Mouse (Mus musculus) heart, embryonic 13.5 days (tissue): ENCODE data around the gene Samd4b. TPM values are rescaled to one million over a fixed set of nuclear protein-coding genes. Genes with fewer than 3 reads are reported as not detected.

ENCODE experiments used
- ATAC-seq: fragments of 200-750 bp; cut with Nextera tagmentation; 2 replicates; pipeline ENCODE4 v1.8.0; 2017; ENCODE audit warnings: moderate TSS enrichment; ENCODE audit not compliant: insufficient number of reproducible peaks, low FRiP score, low TSS enrichment; ENCODE audit errors: extremely low read depth
- H3K27ac ChIP-seq: fragments of 300-500 bp; sonication (generic); replicated peaks from 2 replicates; pipeline ENCODE4 v1.5.1; 2015; ENCODE audit warnings: moderate library complexity, mild to moderate bottlenecking, inconsistent platforms
- H3K27me3 ChIP-seq: fragments of 300-500 bp; sonication (generic); replicated peaks from 2 replicates; pipeline ENCODE4 v1.6.1; 2015; ENCODE audit warnings: mild to moderate bottlenecking, inconsistent platforms
- H3K36me3 ChIP-seq: fragments of 300-500 bp; sonication (generic); 2 replicates; pipeline ENCODE4 v1.6.1; 2015; ENCODE audit warnings: mild to moderate bottlenecking, inconsistent platforms
- H3K4me1 ChIP-seq: fragments of 300-500 bp; sonication (generic); 2 replicates; pipeline ENCODE4 v1.6.1; 2015; ENCODE audit warnings: inconsistent platforms
- H3K4me2 ChIP-seq: fragments of 300-500 bp; sonication (generic); 2 replicates; pipeline ENCODE4 v1.6.1; 2015; ENCODE audit warnings: inconsistent platforms, mild to moderate bottlenecking, moderate library complexity
- H3K4me3 ChIP-seq: fragments of 300-500 bp; sonication (generic); 2 replicates; pipeline ENCODE4 v1.5.1; 2015; ENCODE audit warnings: moderate library complexity, mild to moderate bottlenecking, inconsistent platforms
- H3K9ac ChIP-seq: fragments of 300-500 bp; sonication (generic); 2 replicates; pipeline ENCODE4 v1.6.1; 2015; ENCODE audit warnings: inconsistent platforms, mild to moderate bottlenecking, moderate library complexity
- H3K9me3 ChIP-seq: fragments of 300-500 bp; sonication (generic); 2 replicates; pipeline ENCODE4 v1.6.1; 2016; ENCODE audit warnings: inconsistent platforms
- WGBS: fragments of 180-500 bp; shearing (Covaris S2); methylation state at CpG from one replicate; pipeline ENCODE4 v1.1.7; 2015; ENCODE audit warnings: mixed read lengths; 5-methylcytosine and 5-hydroxymethylcytosine counted together
- polyA plus RNA-seq: library from polyadenylated mRNA; unstranded; fragments of >200 nt; fragmentation: Nextera tagmentation; extraction: Ambion mirVana; gene quantifications from 2 replicates; pipeline ENCODE4 v1.2.1, GENCODE M21; 2015

Samd4b gene
- polyA plus RNA-seq, 1 experiment from 2014 or later, result 23.3 TPM

DNA sequence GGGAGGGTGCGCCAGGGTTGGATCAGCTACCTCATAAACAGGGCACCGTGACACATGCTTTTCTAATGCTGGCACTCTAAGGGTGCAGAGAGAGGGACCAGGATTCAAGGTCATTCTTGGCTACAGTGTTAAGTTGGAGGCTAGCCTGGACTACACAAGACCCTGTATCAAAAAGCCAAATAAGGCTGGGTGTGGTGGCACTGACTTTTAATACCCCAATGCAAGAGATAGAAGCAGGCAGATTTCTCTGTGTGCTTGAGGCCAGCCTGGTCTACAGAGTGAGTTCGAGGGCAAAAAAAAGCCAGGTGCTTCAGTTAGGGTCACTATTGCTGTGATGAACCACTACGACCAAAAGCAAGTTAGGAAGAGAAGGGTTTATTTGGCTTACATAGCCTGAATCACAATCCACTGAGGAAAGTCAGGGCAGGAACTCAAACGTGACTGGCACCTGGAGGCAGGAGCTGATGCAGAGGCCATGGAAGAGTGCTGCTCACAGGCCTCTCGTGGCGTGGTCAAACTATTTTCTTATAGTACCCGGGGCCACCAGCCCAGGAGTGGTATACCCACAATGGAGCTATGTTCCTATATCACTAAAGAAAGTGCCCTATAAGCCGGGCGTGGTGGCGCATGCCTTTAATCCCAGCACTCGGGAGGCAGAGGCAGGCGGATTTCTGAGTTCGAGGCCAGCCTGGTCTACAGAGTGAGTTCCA is 156.0 kb downstream of the Samd4b start:
- Histone ChIP-seq H3K4me1 (peaks cover 9% of the 10 kb centered on the region), H3K9ac (no peak overlapping the region), H3K4me3 (no peak overlapping the region), H3K4me2 (no peak overlapping the region), H3K9me3 (no peaks in the 10 kb centered on the region), H3K36me3 (no peaks in the 10 kb centered on the region), H3K27ac (peak overlapping the region; percentile 66), H3K27me3 (peaks cover 13% of the 10 kb centered on the region)
- no peak for ATAC-seq
- 85% methylated on average over 14 of the region's 14 CpGs for WGBS

DNA sequence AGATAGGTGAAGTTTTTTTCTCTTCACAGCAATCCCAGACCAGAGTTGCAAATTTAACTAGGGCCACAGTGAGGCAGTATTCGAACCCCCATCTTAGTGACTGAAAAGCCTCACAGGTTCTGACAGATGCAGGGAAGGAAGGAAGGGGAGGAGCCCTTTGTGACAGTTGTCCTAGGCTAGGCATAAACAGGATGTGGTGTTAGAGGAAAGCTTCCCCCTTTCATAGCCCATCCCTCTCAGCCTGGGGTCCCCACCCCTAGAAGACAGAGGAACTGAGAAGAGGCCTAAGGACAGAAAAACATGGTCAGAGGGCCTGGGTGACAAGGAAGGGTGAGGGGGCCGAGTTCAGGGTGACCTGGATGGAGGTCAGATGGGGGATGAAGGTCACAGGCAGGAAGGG is 157.2 kb downstream of the Samd4b start:
- Histone ChIP-seq H3K9me3 (no peaks in the 10 kb centered on the region), H3K4me3 (no peak overlapping the region), H3K9ac (no peak overlapping the region; the same call in 1 of the 2 replicates), H3K4me2 (no peak overlapping the region), H3K27me3 (peaks cover 8% of the 10 kb centered on the region), H3K36me3 (no peaks in the 10 kb centered on the region), H3K4me1 (peaks cover 7% of the 10 kb centered on the region; the same call in 1 of the 2 replicates), H3K27ac (no peak overlapping the region)
- 48% methylated on average over 2 of the region's 2 CpGs for WGBS
- no peak for ATAC-seq

DNA sequence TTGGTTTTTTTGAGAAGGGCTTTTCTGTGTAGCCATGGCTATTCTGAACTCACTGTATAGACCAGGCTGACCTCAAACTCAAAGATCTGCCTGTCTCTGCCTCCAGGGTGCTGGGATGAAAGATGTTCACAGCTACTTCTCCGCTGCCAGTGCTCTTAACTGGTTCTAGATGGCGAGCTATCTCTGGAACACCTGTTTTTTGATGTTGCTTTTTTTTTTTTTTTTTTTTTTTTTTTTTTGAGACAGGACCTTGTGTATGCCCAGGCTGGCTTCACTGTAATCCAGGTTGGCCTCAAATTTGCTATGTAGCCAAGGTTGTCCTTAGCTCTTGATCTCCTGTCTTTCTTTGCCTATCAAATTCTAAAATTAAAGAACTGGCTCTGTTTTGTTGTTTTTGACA is 159.2 kb downstream of the Samd4b start:
- H3K9ac ChIP-seq, result no peak overlapping the region
- no peak for ATAC-seq
- no peaks in the 10 kb centered on the region for H3K27me3 ChIP-seq
- H3K4me3 ChIP-seq, result no peak overlapping the region
- H3K27ac ChIP-seq, result no peak overlapping the region
- H3K4me2 ChIP-seq, result no peak overlapping the region
- peaks cover 25% of the 10 kb centered on the region for H3K4me1 ChIP-seq
- no peaks in the 10 kb centered on the region for H3K36me3 ChIP-seq
- WGBS, result 75% methylated on average over 2 of the region's 2 CpGs
- no peaks in the 10 kb centered on the region for H3K9me3 ChIP-seq

DNA sequence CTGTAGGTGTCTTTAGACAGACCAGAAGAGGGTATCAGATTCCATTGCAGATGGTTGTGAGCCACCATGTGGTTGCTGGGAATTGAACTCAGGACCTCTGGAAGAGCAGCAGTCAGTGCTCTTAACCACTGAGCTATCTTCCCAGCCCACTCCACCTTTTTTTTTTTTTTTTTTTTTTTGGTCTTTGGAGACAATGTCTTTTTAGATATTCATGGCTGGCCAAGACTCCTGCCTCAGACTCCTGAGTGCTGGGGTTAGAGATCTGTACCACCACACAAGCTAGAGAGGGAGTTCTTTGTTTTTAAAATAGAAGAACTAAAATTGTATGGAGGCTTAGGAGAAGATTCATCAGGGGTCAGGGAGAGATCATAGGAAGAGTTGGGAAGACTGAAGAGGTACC is 160.0 kb downstream of the Samd4b start:
- no peak overlapping the region for H3K4me3 ChIP-seq
- ATAC-seq, result no peak
- no peak overlapping the region for H3K27ac ChIP-seq
- peaks cover 5% of the 10 kb centered on the region; the same call in 1 of the 2 replicates for H3K36me3 ChIP-seq
- H3K4me2 ChIP-seq, result no peak overlapping the region
- no peaks in the 10 kb centered on the region for H3K9me3 ChIP-seq
- H3K9ac ChIP-seq, result no peak overlapping the region
- H3K27me3 ChIP-seq, result no peaks in the 10 kb centered on the region
- peaks cover 33% of the 10 kb centered on the region for H3K4me1 ChIP-seq

DNA sequence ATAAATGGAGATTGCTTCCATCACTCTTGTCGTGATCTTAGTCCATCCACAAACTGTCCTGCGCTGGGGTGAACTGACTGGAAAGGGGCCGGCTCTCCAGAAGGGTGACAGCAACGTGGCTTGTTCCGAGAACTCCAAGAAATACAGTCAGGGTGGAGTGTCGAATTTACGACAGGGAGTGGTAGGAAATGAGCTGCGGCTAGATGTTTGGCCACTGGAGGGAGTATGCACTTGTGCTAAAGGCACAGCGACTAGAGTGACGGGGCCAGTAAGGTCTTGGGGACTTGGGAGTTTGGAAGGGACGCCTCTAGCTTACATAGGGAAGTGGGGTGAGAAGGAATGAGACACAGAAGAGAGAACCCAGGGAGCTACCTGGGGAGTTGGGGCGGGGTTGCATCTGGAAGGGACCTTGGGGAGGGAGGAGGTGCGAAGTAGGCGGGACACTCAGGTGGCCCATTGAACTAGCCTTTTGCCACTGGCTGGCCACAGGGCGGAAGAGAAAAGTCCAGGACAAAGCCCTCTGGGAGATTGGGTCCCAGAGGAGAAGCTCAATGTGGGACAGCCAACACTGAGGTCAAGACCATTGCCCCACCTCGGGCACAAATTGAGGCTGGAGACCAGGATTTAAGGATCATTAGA is 160.9 kb downstream of the Samd4b start, which contains the start of gene Gmfg:
Gene Gmfg, plus strand, starts transcription at position 516 of the 639 bp plus-strand sequence.
- no peaks in the 10 kb centered on the region for H3K27me3 ChIP-seq
- peak; percentile 2; the same call in 1 of the 2 replicates for ATAC-seq
- peak within 1 kb of the TSS; percentile 96 for H3K4me3 ChIP-seq
- H3K9ac ChIP-seq, result peak within 1 kb of the TSS; percentile 82
- no peaks in the 10 kb centered on the region for H3K9me3 ChIP-seq
- peak within 1 kb of the TSS; percentile 84 for H3K4me2 ChIP-seq
- H3K4me1 ChIP-seq, result peaks cover 42% of the 10 kb centered on the region
- peak within 1 kb of the TSS; percentile 68 for H3K27ac ChIP-seq
- H3K36me3 ChIP-seq, result peaks cover 14% of the 10 kb centered on the region; the same call in 1 of the 2 replicates
- WGBS, result 2% methylated on average over 16 of the region's 16 CpGs

GRCm38 (mm10) chr7:28436271-28436904 is 161.6 kb downstream of the Samd4b start:
- ATAC-seq, result peak; percentile 98

DNA sequence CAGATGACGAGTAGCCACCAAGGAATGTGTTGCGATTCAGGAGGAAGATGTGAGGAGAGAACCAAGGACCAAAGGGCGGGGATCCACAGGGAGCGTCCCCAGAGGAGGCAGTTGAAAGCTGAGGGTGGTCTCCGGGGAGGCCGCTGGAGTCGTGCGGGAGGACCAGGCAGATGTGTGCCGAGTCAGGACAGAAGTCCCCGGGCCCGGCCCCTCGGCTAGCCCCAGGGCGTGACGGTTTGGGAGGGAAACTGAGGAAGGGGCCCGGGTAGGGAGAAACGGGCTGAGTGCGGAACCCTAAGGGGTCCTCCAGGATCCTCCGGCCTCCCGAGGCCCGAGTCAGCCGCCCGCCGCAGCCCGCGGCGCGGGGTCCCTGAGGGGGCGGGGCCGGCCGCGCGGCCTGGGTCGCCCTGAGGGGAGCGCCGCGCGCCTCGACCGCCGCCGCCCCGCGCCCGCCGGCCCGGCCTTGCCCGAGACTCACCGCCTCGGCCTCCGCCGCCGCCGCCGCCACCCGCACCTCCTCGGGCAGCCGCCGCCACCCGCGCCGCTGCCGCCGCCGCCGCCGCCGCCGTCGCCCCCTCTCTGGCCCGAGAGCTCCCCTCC is 162.2 kb downstream of the Samd4b start:
- H3K4me3 ChIP-seq, result peak overlapping the region; percentile 96
- H3K27ac ChIP-seq, result peak overlapping the region; percentile 56
- peaks cover 25% of the 10 kb centered on the region for H3K36me3 ChIP-seq
- peak overlapping the region; percentile 91 for H3K4me2 ChIP-seq
- peak overlapping the region; percentile 99 for H3K9ac ChIP-seq
- no peaks in the 10 kb centered on the region for H3K27me3 ChIP-seq
- ATAC-seq, result peak; percentile 10
- peaks cover 50% of the 10 kb centered on the region for H3K4me1 ChIP-seq
- under 1% methylated on average over 54 of the region's 70 CpGs for WGBS
- H3K9me3 ChIP-seq, result no peaks in the 10 kb centered on the region

More at GRCm38 (mm10) chr7:28436271-28436904, 161.6 kb downstream of the Samd4b start:
- Histone ChIP-seq H3K9me3 (no peaks in the 10 kb centered on the region), H3K4me2 (peak overlapping the region; percentile 91), H3K4me3 (peak overlapping the region; percentile 96), H3K36me3 (peaks cover 21% of the 10 kb centered on the region), H3K4me1 (peaks cover 49% of the 10 kb centered on the region), H3K27ac (peak overlapping the region; percentile 68), H3K9ac (peak overlapping the region; percentile 99), H3K27me3 (no peaks in the 10 kb centered on the region)
- under 1% methylated on average over 52 of the region's 64 CpGs for WGBS

- Histone ChIP-seq H3K4me2 (peak overlapping the region; percentile 20), H3K27me3 (no peaks in the 10 kb centered on the region), H3K36me3 (peaks cover 38% of the 10 kb centered on the region), H3K4me3 (no peak overlapping the region), H3K27ac (peak overlapping the region; percentile 38), H3K4me1 (peaks cover 59% of the 10 kb centered on the region), H3K9ac (no peak overlapping the region), H3K9me3 (no peaks in the 10 kb centered on the region)
- no peak for ATAC-seq
- 67% methylated on average over 2 of the region's 2 CpGs for WGBS
Observed at GRCm38 (mm10) chr7:28432252-28432651, 165.7 kb downstream of the Samd4b start.

DNA sequence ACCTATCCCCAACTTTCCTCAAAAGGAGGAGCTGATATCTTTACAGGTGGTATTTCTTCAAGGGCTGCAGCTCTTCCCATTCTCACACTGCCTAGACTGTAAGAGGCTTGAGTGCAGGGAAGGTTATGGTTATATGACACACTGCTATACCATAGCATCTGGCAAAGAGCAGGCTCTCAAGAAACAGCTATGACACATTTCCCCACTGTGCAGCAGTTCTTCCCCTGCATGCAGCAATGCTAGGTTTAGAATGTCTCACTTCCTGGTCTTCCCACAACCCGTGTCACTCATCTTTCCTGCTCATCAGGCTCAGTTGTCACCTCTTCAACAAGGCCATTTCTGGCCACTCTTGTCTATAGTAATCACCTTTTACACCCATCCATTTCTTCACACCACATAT is 167.4 kb downstream of the Samd4b start:
- Histone ChIP-seq H3K9ac (no peak overlapping the region), H3K4me1 (peaks cover 58% of the 10 kb centered on the region), H3K9me3 (no peaks in the 10 kb centered on the region), H3K4me2 (no peak overlapping the region), H3K27me3 (no peaks in the 10 kb centered on the region), H3K27ac (no peak overlapping the region), H3K36me3 (peaks cover 41% of the 10 kb centered on the region), H3K4me3 (no peak overlapping the region)
- WGBS, result 59% methylated on average over 1 of the region's 1 CpGs
- ATAC-seq, result no peak

DNA sequence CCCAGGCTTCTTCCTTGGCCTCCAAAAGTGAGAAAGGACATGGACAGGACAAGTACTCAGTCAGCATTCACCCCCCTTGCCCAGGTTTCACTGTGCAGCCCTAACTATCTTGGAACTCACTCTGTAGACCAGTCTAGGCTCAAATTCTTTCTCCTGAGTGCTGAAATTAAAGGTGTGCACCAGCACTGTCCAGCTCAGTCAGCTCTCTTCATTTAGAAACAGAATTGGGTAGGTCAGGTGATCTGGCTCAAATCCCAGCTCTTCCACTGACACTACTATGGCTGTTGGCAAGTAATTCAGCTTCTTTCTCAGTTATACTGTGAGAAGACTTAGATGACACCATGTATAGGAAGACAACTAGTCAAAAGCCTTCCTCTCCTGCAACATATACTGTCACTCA is 170.2 kb downstream of the Samd4b start:
- peak overlapping the region; percentile 68 for H3K27ac ChIP-seq

DNA sequence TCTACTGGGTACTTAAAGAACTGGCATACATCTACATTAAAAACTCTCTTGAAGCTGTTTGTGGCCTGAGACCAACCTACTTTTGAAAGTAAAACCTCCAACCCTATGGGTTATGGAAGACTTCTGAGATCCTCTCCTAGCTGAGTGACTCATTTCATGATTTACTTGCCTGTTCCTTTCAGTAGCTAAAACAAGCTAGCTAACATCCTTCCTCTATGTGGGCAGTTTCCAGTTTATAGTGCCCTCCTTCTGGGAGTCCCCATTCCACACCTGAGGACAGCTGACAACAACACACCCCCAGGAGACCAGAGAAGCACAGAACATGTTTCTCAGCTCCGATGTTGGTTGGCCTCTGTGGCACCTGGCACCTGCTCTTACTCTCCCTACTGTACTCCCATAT is 174.9 kb downstream of the Samd4b start:
- H3K27ac ChIP-seq, result no peak overlapping the region
- no peaks in the 10 kb centered on the region for H3K9me3 ChIP-seq
- H3K9ac ChIP-seq, result no peak overlapping the region
- no peak for ATAC-seq
- no peak overlapping the region for H3K4me2 ChIP-seq
- H3K4me3 ChIP-seq, result no peak overlapping the region
- no peaks in the 10 kb centered on the region for H3K27me3 ChIP-seq
- 95% methylated on average over 1 of the region's 1 CpGs for WGBS
- H3K36me3 ChIP-seq, result peaks cover 65% of the 10 kb centered on the region
- peaks cover 22% of the 10 kb centered on the region for H3K4me1 ChIP-seq

More for the DNA sequence above, 170.2 kb downstream of the Samd4b start:
- Histone ChIP-seq H3K4me1 (peaks cover 31% of the 10 kb centered on the region), H3K36me3 (peaks cover 46% of the 10 kb centered on the region), H3K4me3 (no peak overlapping the region), H3K9ac (no peak overlapping the region), H3K4me2 (no peak overlapping the region), H3K27me3 (no peaks in the 10 kb centered on the region), H3K9me3 (no peaks in the 10 kb centered on the region)
- ATAC-seq, result no peak
